Mouse (Mus musculus) liver (tissue): ENCODE data around the gene Fance.
"Not testable (repeated sequence)": the region's sequence is repeated elsewhere in the genome, so short reads cannot be mapped to it uniquely, and the experiment has no call there.

Experiments
- DNase-seq: peaks from one replicate; pipeline ENCODE4 v3.0.0-alpha.2; 2020; ENCODE audit warnings: mixed read lengths

The Fance gene

DNA sequence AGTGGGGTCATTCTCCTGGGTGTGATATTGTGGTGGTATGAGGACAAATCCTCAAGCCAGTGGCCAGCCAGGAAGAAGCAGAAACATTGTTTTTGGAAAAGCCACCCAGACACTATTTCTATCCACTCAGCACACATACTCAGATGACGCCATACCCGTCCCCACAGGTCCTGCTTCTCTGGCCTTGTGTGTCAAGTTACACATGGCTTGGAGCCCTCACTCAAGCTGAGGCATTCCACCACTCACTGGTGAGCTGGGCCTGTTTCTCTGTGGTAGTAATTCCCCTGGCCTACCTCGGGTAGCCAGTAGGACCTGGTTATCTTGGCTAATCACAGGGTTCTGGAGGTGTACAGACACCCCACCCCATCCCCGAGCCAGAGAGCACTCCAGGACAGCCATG is 19.6 kb upstream of the Fance start:
- no peak for DNase-seq

- no peak for DNase-seq
Measured at GRCm38 (mm10) chr17:28294449-28295333, 18.6 kb upstream of the Fance start.

GRCm38 (mm10) chr17:28298888-28299287 is 14.4 kb upstream of the Fance start:
- no peak for DNase-seq

DNA sequence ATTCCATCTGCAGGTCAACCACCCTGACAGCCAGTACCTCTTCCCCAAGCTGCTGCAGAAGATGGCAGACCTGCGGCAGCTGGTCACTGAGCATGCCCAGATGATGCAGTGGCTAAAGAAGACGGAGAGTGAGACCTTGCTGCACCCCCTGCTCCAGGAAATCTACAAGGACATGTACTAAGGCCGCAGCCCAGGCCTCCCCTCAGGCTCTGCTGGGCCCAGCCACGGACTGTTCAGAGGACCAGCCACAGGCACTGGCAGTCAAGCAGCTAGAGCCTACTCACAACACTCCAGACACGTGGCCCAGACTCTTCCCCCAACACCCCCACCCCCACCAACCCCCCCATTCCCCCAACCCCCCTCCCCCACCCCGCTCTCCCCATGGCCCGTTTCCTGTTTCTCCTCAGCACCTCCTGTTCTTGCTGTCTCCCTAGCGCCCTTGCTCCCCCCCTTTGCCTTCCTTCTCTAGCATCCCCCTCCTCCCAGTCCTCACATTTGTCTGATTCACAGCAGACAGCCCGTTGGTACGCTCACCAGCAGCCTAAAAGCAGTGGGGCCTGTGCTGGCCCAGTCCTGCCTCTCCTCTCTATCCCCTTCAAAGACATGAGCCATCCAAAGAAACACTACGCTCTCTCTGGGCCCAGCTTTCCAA is 13.5 kb upstream of the Fance start:
- no peak for DNase-seq

DNA sequence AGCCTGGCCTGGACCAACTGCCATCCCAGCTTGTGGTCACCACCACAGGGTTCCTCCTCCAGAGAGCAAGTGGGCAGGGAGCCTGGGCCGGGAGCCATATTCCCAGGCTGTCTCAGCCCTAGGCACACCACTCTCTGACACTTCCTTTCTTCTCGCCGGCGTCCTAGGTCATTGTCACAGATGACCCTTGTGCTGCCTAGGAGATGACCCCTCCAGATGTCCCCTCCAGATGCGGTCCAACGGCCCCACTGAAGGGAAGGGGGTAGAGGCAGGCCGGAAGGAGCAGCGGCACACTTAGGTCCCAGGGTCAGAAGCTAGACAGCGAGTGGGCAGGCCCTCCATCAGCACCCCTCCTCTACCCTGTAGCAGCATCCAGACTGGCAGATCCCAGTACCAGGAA is 13.0 kb upstream of the Fance start:
- no peak for DNase-seq

DNA sequence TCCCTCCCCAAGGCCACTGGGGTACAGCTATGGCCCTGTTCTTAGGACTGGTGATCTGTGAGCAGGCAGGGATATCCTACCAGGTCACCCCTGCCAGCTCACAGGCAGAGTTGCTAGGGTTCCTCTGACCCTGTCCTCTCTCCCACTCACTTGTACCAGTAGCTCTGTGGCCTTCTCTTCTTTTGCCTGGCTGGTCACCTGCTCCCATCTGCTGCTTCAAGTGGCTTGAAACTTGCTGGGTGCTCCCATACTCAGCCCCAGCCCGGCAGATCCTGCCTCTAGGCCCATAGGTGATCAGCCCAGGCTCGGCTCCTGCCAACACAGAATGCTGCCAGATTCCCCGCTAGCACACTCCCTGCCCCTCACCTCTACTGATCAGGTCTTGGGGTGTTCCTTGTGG is 12.5 kb upstream of the Fance start:
- DNase-seq: no peak

DNA sequence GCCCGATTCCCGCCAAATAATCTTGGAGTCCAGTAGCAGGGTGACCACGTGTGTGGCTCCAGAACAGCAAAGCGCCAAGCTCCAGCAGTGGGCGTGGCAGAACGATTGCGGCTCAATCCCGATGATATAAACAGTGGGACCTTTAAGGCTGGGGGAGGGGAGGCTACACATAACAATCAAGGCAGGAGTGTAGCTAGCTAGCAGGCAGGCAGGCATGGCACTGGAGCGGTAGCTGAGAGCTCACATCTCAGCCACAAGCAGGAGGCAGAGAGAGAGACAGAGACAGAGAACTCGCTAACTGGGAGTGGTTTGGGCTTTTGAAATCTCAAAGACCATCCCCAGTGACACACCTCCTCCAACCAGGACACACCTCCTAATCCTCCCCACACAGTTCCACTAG is 8.1 kb upstream of the Fance start:
- DNase-seq: no peak

- peak; percentile 91 for DNase-seq
Measured at GRCm38 (mm10) chr17:28308297-28309195, 4.8 kb upstream of the Fance start.

DNA sequence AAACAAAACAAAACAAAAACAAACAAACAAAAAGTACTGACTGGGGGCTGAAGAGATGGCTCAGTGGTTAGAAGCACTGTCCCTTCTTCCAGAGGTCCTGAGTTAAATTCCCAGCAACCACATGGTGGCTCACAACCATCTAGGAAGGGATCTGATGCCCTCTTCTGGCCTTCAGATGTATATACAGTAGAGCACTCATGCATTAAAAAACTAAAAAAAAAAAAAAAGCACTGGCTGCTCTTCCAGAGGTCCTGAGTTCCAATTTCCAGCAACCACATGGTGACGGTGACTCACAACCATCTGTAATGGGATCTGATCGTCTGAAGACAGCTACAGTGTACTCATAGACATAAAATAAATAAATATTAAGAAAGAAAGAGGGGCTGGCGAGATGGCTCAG is 2.5 kb upstream of the Fance start:
- DNase-seq: no peak

DNA sequence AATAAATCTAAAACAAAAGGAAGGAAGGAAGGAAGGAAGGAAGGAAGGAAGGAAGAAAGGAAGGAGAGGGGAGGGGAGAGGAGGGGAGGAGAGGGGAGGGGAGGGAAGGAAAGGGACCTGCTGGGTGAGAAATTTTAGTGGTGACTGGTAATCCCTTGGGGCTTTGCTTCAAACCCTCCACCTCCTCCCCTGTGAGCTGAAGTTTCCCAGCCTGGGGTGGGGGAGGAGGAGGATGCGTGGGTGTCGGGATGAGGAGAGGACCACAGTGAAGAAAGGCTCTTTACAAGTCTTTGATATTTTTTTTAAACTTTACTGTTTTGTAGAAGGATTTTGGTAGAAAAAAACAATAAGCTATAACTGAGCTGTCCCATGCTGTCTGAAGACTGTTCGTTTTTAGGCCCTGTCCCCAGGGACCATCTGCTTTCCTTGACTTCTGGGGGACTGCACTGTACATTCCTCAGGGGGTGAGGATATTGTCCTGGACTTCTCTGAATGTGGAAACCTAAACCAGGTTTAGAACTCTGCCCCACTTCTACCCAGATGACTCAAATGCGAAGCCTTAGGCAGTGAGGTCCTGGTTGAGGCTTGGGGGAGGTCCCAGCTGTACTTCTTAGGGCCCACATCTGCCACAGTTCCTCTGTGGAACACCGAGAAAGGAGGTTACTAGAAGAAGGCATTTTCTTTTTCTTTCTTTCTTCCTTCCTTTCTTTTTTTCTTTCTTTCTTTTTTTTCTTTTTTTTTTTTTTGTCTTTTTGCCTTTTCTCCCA is 1.8 kb upstream of the Fance start:
- DNase-seq: no peak

- DNase-seq: peak; percentile 65
Measured at GRCm38 (mm10) chr17:28312232-28313211, 797 bp upstream of the Fance start.

- no peak for DNase-seq
Measured at GRCm38 (mm10) chr17:28313880-28314225, 534 bp downstream of the Fance start.

DNA sequence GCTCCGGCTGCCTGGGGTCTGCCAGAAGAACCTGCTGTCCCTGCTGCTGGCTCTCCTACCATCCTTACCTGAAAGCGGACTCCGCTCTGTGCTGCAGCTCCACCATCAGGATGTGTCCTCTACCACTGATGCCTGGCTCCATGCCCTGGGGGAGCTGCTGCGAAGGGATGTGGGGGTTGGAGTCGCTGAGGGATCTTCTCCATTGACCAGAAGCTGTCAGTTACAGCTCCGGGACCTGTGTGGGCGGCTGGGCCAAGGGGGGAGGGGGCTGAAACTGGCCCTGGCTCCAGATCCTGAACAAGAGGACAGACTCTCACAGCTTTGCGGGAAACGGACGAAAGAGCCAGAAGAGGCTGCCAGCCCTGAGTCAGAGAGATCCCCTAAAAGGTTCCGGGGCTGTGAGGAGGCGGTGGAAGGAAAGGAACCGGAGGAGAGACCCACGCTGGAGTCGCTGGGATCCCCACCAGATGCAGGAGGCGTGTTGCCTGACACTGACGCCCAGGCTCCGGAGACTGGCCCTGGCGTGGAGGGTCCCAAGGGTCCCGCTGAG is 2.4 kb downstream of the Fance start:
- no peak for DNase-seq

DNA sequence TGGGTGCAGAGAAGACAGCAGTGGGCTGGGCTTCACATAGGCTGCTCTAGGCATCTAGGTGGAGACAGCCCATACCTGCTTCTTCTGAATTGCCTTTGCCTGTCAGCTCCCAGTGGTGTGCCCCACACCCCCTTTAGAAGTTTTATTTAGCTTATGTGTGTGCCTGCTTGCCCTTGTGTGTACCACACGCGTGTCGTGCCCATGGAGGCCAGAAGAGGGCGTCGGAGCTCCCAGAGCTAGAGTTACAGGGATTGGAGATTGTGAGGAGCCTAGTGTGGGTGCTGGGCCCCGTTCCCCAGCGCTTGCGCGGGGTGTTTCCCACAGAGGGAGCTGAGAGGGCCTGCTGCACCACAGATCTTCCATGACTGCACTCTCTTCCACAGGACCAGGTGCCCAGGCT is 3.2 kb downstream of the Fance start:
- DNase-seq: no peak

DNA sequence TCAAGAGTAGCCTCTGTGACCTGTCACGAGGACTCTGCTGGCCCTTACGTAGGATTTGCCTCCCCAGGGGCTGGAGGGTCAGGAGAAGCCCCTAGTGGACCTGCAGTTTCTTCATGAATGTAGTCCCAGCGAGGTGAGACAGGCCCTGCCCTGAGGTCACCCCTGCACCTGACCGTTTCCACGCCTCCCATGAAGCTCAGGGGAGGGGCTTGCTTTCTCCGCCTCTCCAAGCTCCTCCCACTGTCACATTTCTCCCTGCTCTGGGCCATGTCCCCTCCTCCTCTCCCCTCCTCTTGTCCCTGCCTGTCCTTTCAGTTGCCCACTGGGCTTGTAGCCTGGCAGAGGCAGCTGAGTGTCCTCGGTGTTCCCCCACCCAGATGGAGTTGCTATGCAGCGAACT is 3.8 kb downstream of the Fance start:
- DNase-seq: peak; percentile 36

DNA sequence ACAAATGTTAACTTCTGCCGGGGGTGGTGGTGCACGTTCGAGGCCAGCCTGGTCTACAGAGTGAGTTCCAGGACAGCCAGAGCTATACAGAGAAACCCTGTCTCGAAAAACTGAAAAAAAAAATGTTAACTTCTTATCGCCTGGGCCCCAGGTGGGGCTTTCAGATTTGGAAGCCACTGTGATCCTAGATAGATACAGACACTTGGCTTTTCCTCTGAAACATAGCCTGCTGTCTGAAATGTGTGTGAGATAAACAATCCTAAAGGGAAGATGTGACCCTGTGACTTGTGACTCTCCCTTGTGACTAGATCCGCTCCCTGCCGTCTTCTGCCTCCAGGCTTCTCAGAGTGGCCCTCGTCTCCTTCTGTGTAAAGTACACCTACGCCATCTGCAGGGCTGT is 4.4 kb downstream of the Fance start:
- DNase-seq: no peak

DNA sequence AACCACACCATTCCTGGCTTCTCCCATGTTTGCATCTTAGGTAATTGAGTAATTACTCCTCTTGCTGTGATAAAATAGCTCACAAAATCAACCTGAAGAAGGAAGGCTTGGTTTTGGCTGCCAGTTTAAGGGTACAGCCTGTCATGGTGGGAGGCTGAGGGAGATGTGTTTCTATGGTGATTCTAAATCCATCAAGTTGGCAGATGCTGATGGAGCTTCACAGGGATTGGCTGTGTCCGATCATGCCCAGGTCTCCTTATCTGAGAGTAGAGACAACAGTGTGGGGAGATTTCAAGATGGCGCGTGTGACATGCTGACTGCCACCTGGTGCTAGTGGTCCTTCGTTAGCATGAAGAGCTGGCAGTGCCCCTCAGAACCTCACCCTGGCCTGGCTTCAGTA is 8.4 kb downstream of the Fance start:
- DNase-seq: no peak

DNA sequence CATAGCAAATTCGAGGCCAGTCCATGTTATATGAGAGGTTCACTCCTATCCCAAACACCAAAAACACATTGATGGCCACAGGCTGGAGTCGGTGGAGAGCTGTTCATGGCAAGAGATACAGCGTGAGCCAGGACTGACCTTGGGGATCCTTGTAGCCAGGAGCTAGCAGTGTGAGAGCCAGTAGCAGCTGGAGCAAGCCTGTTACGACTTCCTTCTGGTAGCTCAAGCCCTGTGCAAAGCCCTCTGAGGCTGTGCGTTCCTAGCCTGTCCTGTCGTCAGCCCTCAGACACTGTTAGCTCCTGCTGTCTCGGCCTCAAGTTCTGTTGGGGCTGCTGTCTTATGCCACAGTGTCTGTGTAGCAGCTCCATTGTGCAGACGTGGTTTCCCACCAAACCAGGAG is 10.5 kb downstream of the Fance start:
- DNase-seq: no peak

DNA sequence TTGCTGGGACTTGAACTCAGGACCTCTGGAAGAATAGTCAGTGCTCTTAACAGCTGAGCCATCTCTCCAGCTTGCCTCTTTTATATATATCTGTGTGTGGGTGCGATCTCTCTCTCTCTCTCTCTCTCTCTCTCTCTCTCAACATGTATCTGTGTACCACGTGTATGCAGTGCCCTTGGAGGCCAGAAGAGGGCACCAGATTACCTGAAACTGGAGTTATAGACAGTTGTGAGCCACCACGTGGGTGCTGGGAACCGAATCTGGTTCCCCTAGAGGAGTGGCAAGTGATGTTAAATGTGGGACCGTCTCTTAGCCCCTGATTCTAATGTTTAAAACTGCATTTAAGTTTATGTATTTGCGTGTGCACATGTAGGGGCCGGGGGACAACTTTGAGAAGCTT is 11.1 kb downstream of the Fance start:
- DNase-seq: not testable (repeated sequence)

DNA sequence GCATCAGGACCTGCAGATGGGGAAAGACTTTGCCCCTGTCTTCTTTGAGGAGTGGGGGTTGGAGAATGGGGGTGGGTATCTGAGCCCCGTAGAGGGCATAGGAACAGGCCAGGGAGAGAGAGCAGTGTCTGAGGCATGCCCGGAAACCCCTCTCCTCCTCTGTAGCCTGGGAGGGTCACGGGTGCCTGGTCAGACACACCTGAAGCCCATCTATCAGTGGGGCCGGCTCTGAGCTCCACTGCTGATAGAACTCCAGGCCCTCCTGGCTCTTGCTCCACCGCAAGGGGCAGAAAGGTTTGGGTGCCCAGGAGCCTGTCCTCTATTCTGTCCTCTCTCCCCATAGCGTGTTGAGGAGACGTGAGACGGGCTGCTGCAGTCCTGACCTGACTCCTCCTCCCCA is 12.4 kb downstream of the Fance start:
- no peak for DNase-seq

DNA sequence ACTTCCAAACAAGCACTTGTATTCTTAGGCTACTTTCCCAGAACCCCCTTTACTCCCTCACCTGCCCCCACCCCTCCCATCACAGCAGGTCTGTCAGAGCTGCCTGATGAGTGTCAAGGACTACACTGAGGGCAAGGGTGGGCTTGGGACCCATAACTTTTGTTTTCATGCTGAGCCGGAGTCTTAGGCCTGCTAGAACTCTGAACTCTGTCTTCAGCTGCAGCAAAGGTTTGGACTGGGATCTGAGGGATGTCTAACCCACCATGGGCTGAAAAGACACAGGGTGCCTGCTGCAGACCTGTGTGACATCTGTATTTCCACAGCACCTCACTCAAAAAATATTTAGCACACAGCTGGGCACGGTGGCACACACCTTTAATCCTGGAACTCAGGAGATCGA is 13.6 kb downstream of the Fance start:
- no peak for DNase-seq
